Mouse (Mus musculus): ENCODE data around the gene Serp2. TPM values are rescaled to one million over a fixed set of nuclear protein-coding genes. Genes with fewer than 3 reads are reported as not detected.

The Serp2 gene
- polyA plus RNA-seq, 1 experiment from 2014 or later, result 47.3 TPM

- H3K36me3 ChIP-seq (ENCODE audit: control insufficient read depth, insufficient read depth, low read length), result no peaks in the 10 kb centered on the region
- no peak overlapping the region for H3K4me2 ChIP-seq
- no peaks in the 10 kb centered on the region for H3K9me3 ChIP-seq (ENCODE audit: control insufficient read depth, low read length)
- H3K4me3 ChIP-seq (ENCODE audit: low read depth, low read length), result no peak overlapping the region
- 77% methylated on average over 1 of the region's 1 CpGs for WGBS
- H3K27me3 ChIP-seq (ENCODE audit: control insufficient read depth, insufficient read depth, low read length), result no peaks in the 10 kb centered on the region
- ATAC-seq (ENCODE audit: low FRiP score) (no peak), DNase-seq (ENCODE audit: low spot score, missing footprints) (no peak)
- H3K9ac ChIP-seq (ENCODE audit: low read length), result no peak overlapping the region
- H3K4me1 ChIP-seq (ENCODE audit: control insufficient read depth, insufficient read depth, low read length), result peaks cover 6% of the 10 kb centered on the region
- no peak overlapping the region for H3K27ac ChIP-seq (ENCODE audit: low read depth, low read length)
Measured at GRCm38 (mm10) chr14:76523344-76523743, 33.3 kb downstream of the Serp2 start.

GRCm38 (mm10) chr14:76521308-76521707 lies 35.4 kb downstream of the Serp2 start:
- Histone ChIP-seq H3K27ac (ENCODE audit: low read depth, low read length) (no peak overlapping the region), H3K4me1 (ENCODE audit: control insufficient read depth, insufficient read depth, low read length) (peaks cover 6% of the 10 kb centered on the region), H3K4me2 (no peak overlapping the region), H3K27me3 (ENCODE audit: control insufficient read depth, insufficient read depth, low read length) (no peaks in the 10 kb centered on the region), H3K4me3 (ENCODE audit: low read depth, low read length) (no peak overlapping the region), H3K36me3 (ENCODE audit: control insufficient read depth, insufficient read depth, low read length) (no peaks in the 10 kb centered on the region), H3K9ac (ENCODE audit: low read length) (no peak overlapping the region), H3K9me3 (ENCODE audit: control insufficient read depth, low read length) (no peaks in the 10 kb centered on the region)
- DNase-seq (ENCODE audit: low spot score, missing footprints) (no peak), ATAC-seq (ENCODE audit: low FRiP score) (no peak)
- WGBS, result 90% methylated on average over 3 of the region's 3 CpGs

GRCm38 (mm10) chr14:76520606-76521005 lies 36.1 kb downstream of the Serp2 start:
- Histone ChIP-seq H3K4me1 (ENCODE audit: control insufficient read depth, insufficient read depth, low read length) (peaks cover 13% of the 10 kb centered on the region), H3K9ac (ENCODE audit: low read length) (no peak overlapping the region), H3K4me3 (ENCODE audit: low read depth, low read length) (no peak overlapping the region), H3K9me3 (ENCODE audit: control insufficient read depth, low read length) (no peaks in the 10 kb centered on the region), H3K27me3 (ENCODE audit: control insufficient read depth, insufficient read depth, low read length) (no peaks in the 10 kb centered on the region), H3K27ac (ENCODE audit: low read depth, low read length) (no peak overlapping the region), H3K4me2 (no peak overlapping the region), H3K36me3 (ENCODE audit: control insufficient read depth, insufficient read depth, low read length) (no peaks in the 10 kb centered on the region)
- no peak for ATAC-seq (ENCODE audit: low FRiP score)
- DNase-seq (ENCODE audit: low spot score, missing footprints), result no peak
- 25% methylated on average over 4 of the region's 4 CpGs for WGBS

- Histone ChIP-seq H3K4me3 (ENCODE audit: low read depth, low read length) (no peak overlapping the region), H3K27ac (ENCODE audit: low read depth, low read length) (no peak overlapping the region), H3K4me1 (ENCODE audit: control insufficient read depth, insufficient read depth, low read length) (peaks cover 23% of the 10 kb centered on the region), H3K9ac (ENCODE audit: low read length) (no peak overlapping the region), H3K9me3 (ENCODE audit: control insufficient read depth, low read length) (no peaks in the 10 kb centered on the region), H3K27me3 (ENCODE audit: control insufficient read depth, insufficient read depth, low read length) (no peaks in the 10 kb centered on the region), H3K4me2 (no peak overlapping the region), H3K36me3 (ENCODE audit: control insufficient read depth, insufficient read depth, low read length) (no peaks in the 10 kb centered on the region)
- DNase-seq (ENCODE audit: low spot score, missing footprints) (no peak), ATAC-seq (ENCODE audit: low FRiP score) (no peak)
- WGBS, result 83% methylated on average over 5 of the region's 5 CpGs
Measured at GRCm38 (mm10) chr14:76518217-76518616, 38.5 kb downstream of the Serp2 start.

- H3K4me1 ChIP-seq (ENCODE audit: control insufficient read depth, insufficient read depth, low read length), result peaks cover 26% of the 10 kb centered on the region
- no peak overlapping the region for H3K27ac ChIP-seq (ENCODE audit: low read depth, low read length)
- ATAC-seq (ENCODE audit: low FRiP score) (no peak), DNase-seq (ENCODE audit: low spot score, missing footprints) (no peak)
- no peaks in the 10 kb centered on the region for H3K9me3 ChIP-seq (ENCODE audit: control insufficient read depth, low read length)
- H3K9ac ChIP-seq (ENCODE audit: low read length), result no peak overlapping the region
- H3K4me2 ChIP-seq, result no peak overlapping the region
- H3K27me3 ChIP-seq (ENCODE audit: control insufficient read depth, insufficient read depth, low read length), result no peaks in the 10 kb centered on the region
- no peak overlapping the region for H3K4me3 ChIP-seq (ENCODE audit: low read depth, low read length)
- 56% methylated on average over 7 of the region's 7 CpGs for WGBS
- no peaks in the 10 kb centered on the region for H3K36me3 ChIP-seq (ENCODE audit: control insufficient read depth, insufficient read depth, low read length)
Measured at GRCm38 (mm10) chr14:76515620-76516019, 41.1 kb downstream of the Serp2 start.

GRCm38 (mm10) chr14:76514050-76514585 lies 42.6 kb downstream of the Serp2 start:
- H3K27ac ChIP-seq (ENCODE audit: low read depth, low read length), result no peak overlapping the region
- H3K27me3 ChIP-seq (ENCODE audit: control insufficient read depth, insufficient read depth, low read length), result no peaks in the 10 kb centered on the region
- H3K9ac ChIP-seq (ENCODE audit: low read length), result no peak overlapping the region
- 26% methylated on average over 6 of the region's 6 CpGs for WGBS
- H3K9me3 ChIP-seq (ENCODE audit: control insufficient read depth, low read length), result no peaks in the 10 kb centered on the region
- H3K36me3 ChIP-seq (ENCODE audit: control insufficient read depth, insufficient read depth, low read length), result no peaks in the 10 kb centered on the region
- no peak overlapping the region for H3K4me3 ChIP-seq (ENCODE audit: low read depth, low read length)
- H3K4me2 ChIP-seq, result peak overlapping the region; percentile 12
- DNase-seq (ENCODE audit: low spot score, missing footprints) (no peak), ATAC-seq (ENCODE audit: low FRiP score) (no peak)
- peaks cover 24% of the 10 kb centered on the region for H3K4me1 ChIP-seq (ENCODE audit: control insufficient read depth, insufficient read depth, low read length)

GRCm38 (mm10) chr14:76513395-76514049 lies 43.2 kb downstream of the Serp2 start:
- peak overlapping the region; percentile 12 for H3K4me2 ChIP-seq
- H3K9ac ChIP-seq (ENCODE audit: low read length), result no peak overlapping the region; the same call in 1 of the 2 replicates
- H3K27me3 ChIP-seq (ENCODE audit: control insufficient read depth, insufficient read depth, low read length), result no peaks in the 10 kb centered on the region
- H3K4me3 ChIP-seq (ENCODE audit: low read depth, low read length), result no peak overlapping the region
- peaks cover 24% of the 10 kb centered on the region for H3K4me1 ChIP-seq (ENCODE audit: control insufficient read depth, insufficient read depth, low read length)
- peak; percentile 80 for ATAC-seq (ENCODE audit: low FRiP score)
- 7% methylated on average over 11 of the region's 11 CpGs for WGBS
- H3K27ac ChIP-seq (ENCODE audit: low read depth, low read length), result peak overlapping the region; percentile 33; the same call in 1 of the 2 replicates
- H3K36me3 ChIP-seq (ENCODE audit: control insufficient read depth, insufficient read depth, low read length), result no peaks in the 10 kb centered on the region
- peak; percentile 96 for DNase-seq (ENCODE audit: low spot score, missing footprints)
- no peaks in the 10 kb centered on the region for H3K9me3 ChIP-seq (ENCODE audit: control insufficient read depth, low read length)

GRCm38 (mm10) chr14:76511971-76512370 lies 44.7 kb downstream of the Serp2 start:
- H3K27ac ChIP-seq (ENCODE audit: low read depth, low read length), result no peak overlapping the region
- no peaks in the 10 kb centered on the region for H3K27me3 ChIP-seq (ENCODE audit: control insufficient read depth, insufficient read depth, low read length)
- 76% methylated on average over 7 of the region's 7 CpGs for WGBS
- no peak overlapping the region for H3K4me2 ChIP-seq
- DNase-seq (ENCODE audit: low spot score, missing footprints) (peak; percentile 85), ATAC-seq (ENCODE audit: low FRiP score) (no peak)
- H3K9ac ChIP-seq (ENCODE audit: low read length), result no peak overlapping the region
- no peaks in the 10 kb centered on the region for H3K9me3 ChIP-seq (ENCODE audit: control insufficient read depth, low read length)
- H3K4me1 ChIP-seq (ENCODE audit: control insufficient read depth, insufficient read depth, low read length), result peaks cover 25% of the 10 kb centered on the region
- H3K36me3 ChIP-seq (ENCODE audit: control insufficient read depth, insufficient read depth, low read length), result peaks cover 2% of the 10 kb centered on the region; the same call in 1 of the 2 replicates
- H3K4me3 ChIP-seq (ENCODE audit: low read depth, low read length), result no peak overlapping the region

- Histone ChIP-seq H3K9me3 (ENCODE audit: control insufficient read depth, low read length) (no peaks in the 10 kb centered on the region), H3K27me3 (ENCODE audit: control insufficient read depth, insufficient read depth, low read length) (no peaks in the 10 kb centered on the region), H3K4me2 (no peak overlapping the region), H3K27ac (ENCODE audit: low read depth, low read length) (no peak overlapping the region), H3K9ac (ENCODE audit: low read length) (no peak overlapping the region), H3K36me3 (ENCODE audit: control insufficient read depth, insufficient read depth, low read length) (peaks cover 5% of the 10 kb centered on the region; the same call in 1 of the 2 replicates), H3K4me1 (ENCODE audit: control insufficient read depth, insufficient read depth, low read length) (peaks cover 17% of the 10 kb centered on the region), H3K4me3 (ENCODE audit: low read depth, low read length) (no peak overlapping the region)
- 80% methylated on average over 10 of the region's 10 CpGs for WGBS
- no peak for DNase-seq (ENCODE audit: low spot score, missing footprints)
- no peak for ATAC-seq (ENCODE audit: low FRiP score)
Measured at GRCm38 (mm10) chr14:76508701-76509100, 48.0 kb downstream of the Serp2 start.

Data from midbrain, embryonic 11.5 days (tissue).